Mouse (Mus musculus) liver, embryonic 14.5 days (tissue): ENCODE measurements around the gene H2afb2. TPM values are rescaled to one million over a fixed set of nuclear protein-coding genes. Genes with fewer than 3 reads are reported as not detected.

ENCODE experiments used
- ATAC-seq: fragments of 200-750 bp; cut with Nextera tagmentation; 2 replicates; pipeline ENCODE4 v1.8.0; 2017; ENCODE audit warnings: moderate number of reproducible peaks, mild to moderate bottlenecking, moderate library complexity; ENCODE audit not compliant: insufficient read depth
- DNase-seq, 3 experiments: peaks; one replicate each; pipeline ENCODE4 v3.0.0-alpha.2; 2012 to 2013; ENCODE audit warnings: low read depth in 3 of 3, low spot score in 3 of 3
- H3K27ac ChIP-seq: fragments of 300-500 bp; sonication (generic); 2 replicates; pipeline ENCODE4 v1.5.1; 2014; ENCODE audit warnings: moderate library complexity, mild to moderate bottlenecking, control low read depth, inconsistent platforms
- H3K27me3 ChIP-seq: fragments of 300-500 bp; sonication (generic); 2 replicates; pipeline ENCODE4 v1.6.1; 2014; ENCODE audit warnings: mild to moderate bottlenecking, low read length, moderate library complexity; ENCODE audit not compliant: control insufficient read depth, insufficient read depth
- H3K36me3 ChIP-seq: fragments of 300-500 bp; sonication (generic); replicated peaks from 2 replicates; pipeline ENCODE4 v1.6.1; 2014; ENCODE audit warnings: low read depth; ENCODE audit not compliant: control insufficient read depth, insufficient read depth
- H3K4me1 ChIP-seq, 2 experiments: fragments of 200-500 bp in 1 of 2; fragments of 300-500 bp in 1 of 2; sonication (generic) in 1 of 2; replicated peaks; 2 replicates each; pipeline ENCODE4 v1.6.1; 2012 to 2014; ENCODE audit warnings: antibody characterized with exemption in 1 of 2, inconsistent platforms in 1 of 2, low read length in 1 of 2; ENCODE audit not compliant: control insufficient read depth in 2 of 2, insufficient read depth in 2 of 2
- H3K4me2 ChIP-seq: fragments of 300-500 bp; sonication (generic); 2 replicates; pipeline ENCODE4 v1.6.1; 2014; ENCODE audit warnings: low read depth, mild to moderate bottlenecking, control low read depth, moderate library complexity
- H3K4me3 ChIP-seq, 2 experiments: fragments of 200-500 bp in 1 of 2; fragments of 300-500 bp in 1 of 2; sonication (generic) in 1 of 2; 2 replicates each; pipeline ENCODE4 v1.5.1; 2012 to 2014; ENCODE audit warnings: low read depth in 2 of 2, low read length in 2 of 2, mild to moderate bottlenecking in 2 of 2, control low read depth in 1 of 2, inconsistent platforms in 1 of 2, moderate library complexity in 1 of 2; ENCODE audit not compliant: insufficient read depth in 1 of 2
- H3K9ac ChIP-seq: fragments of 300-500 bp; sonication (generic); replicated peaks from 2 replicates; pipeline ENCODE4 v1.6.1; 2014; ENCODE audit warnings: mild to moderate bottlenecking, control low read depth, moderate library complexity
- H3K9me3 ChIP-seq: fragments of 300-500 bp; sonication (generic); 2 replicates; pipeline ENCODE4 v1.6.1; 2016; ENCODE audit warnings: low read length, mixed read lengths; ENCODE audit not compliant: control insufficient read depth
- CTCF ChIP-seq: IDR thresholded peaks from 2 replicates; pipeline ENCODE4 v1.5.1; 2016; ENCODE audit warnings: antibody characterized with exemption, low read depth, control low read depth
- EP300 ChIP-seq: IDR thresholded peaks from 2 replicates; pipeline ENCODE4 v1.6.1; 2016; ENCODE audit warnings: antibody characterized with exemption, low read depth
- WGBS: fragments of 180-500 bp; shearing (Covaris S2); extraction: QIAGEN DNeasy Blood & Tissue Kit; methylation state at CpG from one replicate; pipeline ENCODE4 v1.1.7; 2014; ENCODE audit not compliant: insufficient replicate concordance; 5-methylcytosine and 5-hydroxymethylcytosine counted together
- polyA plus RNA-seq, 2 experiments: library from polyadenylated mRNA; depleted of rRNA in 1 of 2; stranded (reverse) in 1 of 2; unstranded in 1 of 2; fragments of >200 nt; fragmentation: Nextera tagmentation in 1 of 2; extraction: Ambion mirVana in 1 of 2; gene quantifications; 2 replicates each; pipeline versions ENCODE4 v1.2.1 to v1.2.3; 2012 to 2014

Gene H2afb2
- polyA plus RNA-seq (2012; rRNA removed) = not detected in 2 replicates
- polyA plus RNA-seq (2014; fragmentation: Nextera tagmentation; extraction: Ambion mirVana) = not detected in 2 replicates

DNA sequence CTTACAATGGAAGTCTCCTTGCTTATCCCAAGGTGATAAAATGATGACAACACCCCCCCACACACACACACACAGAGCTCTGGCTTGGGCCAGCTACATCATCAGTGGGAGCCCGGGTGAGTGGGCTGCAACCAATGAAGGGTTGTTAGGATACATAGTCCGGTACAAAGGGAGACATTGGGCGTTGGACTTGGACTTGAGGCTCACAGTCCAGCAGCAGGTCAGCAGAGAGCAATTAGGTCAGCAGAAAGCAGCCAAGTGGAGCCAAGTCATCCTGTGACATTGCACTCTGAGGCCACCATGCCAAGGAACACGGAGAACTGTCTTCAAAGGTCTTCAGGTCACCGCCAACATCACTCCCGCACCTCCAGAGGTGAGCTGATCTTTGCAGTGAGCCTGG is at the start of gene H2afb2:
Gene H2afb2 (plus strand): TSS at position 301 of the 400 bp plus-strand sequence.
- Histone ChIP-seq H3K9ac (no peak within 1 kb of the TSS), H3K4me1 (no peaks in the 10 kb centered on the region), H3K9me3 (no peaks in the 10 kb centered on the region), H3K27ac (no peak within 1 kb of the TSS), H3K4me3 (no peak within 1 kb of the TSS), H3K4me2 (no peak within 1 kb of the TSS), H3K36me3 (no peaks in the 10 kb centered on the region), H3K27me3 (no peaks in the 10 kb centered on the region)
- DNase-seq (no peak), ATAC-seq (no peak)
- no peak for TF ChIP-seq CTCF
- no peak for TF ChIP-seq EP300
- WGBS = 73% methylated on average over 5 of the region's 6 CpGs

Other genes starting within 250 kb of the H2afb2 start
- gene Cpxcr1, start 232.2 kb upstream of the H2afb2 start, polyA plus RNA-seq (2012; rRNA removed) = not detected in 2 replicates
- gene Cpxcr1, start 232.2 kb upstream of the H2afb2 start, polyA plus RNA-seq (2014; fragmentation: Nextera tagmentation; extraction: Ambion mirVana) = not detected in 2 replicates